Mouse (Mus musculus) left cerebral cortex, postnatal 4 days (tissue): Measurements from ENCODE around the gene Abcf2. TPM values are rescaled to one million over a fixed set of nuclear protein-coding genes. Genes with fewer than 3 reads are reported as not detected.

Source experiments
- DNase-seq: peaks from one replicate; pipeline ENCODE4 v3.0.0-alpha.2; 2022
- intact Hi-C: fragments of 180-260 bp; cut with DNase I; formaldehyde crosslinking; loops from one replicate; pipeline ENCODE4 v1.15.1; 2025
- microRNA-seq: library from miRNA; unstranded; fragments of <30 nt; microRNA quantifications from one replicate; pipeline ENCODE4 v1.2.0, GENCODE M21; 2022
- total RNA-seq, 2 experiments: library from RNA; stranded (reverse); gene quantifications; 2 replicates each; pipeline ENCODE4 v1.2.3; 2021

Gene Abcf2
- total RNA-seq, 2 experiments from 2014 or later = 52.9 to 54.7 TPM

DNA sequence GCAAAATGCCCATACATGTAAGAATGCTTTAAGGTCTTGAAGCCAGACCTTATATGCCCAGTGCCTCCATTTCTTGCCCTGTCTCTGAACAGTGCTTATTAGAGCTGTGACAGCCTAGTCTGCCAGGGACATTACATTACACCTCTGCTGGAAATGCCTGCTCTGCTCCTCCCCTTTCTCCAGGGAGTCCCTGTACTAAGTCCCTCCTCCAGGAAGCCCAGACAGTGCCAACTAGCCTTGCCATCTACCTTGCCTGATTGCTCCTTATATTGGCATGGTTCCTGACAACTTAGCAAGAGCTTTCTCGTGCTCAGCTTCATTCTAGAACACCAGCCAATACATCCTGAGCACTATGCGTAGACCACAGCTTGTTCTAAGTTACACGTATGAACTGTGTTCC, 41.5 kb downstream of the Abcf2 start:
- no peak for DNase-seq
- intact Hi-C loops = no loop called here

DNA sequence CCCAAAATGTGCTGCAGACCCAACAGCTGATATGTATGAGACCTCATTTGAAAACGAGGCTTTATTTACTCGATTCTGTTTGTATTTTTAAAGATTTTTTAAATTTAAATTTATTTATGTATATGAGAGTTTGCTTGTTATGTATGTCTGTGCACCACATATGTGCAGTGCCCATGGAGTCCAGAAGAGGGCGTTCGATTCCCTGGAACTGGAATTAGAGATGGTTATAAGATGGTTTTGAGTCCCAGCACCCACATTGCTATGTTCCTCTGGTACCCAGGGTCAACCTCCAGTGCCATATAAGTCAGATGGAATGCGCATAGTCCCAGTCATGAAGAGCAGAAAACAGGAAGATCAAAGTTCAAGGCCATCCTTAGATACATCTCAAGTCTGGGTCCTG, 43.0 kb downstream of the Abcf2 start:
- intact Hi-C loops = no loop called here
- no peak for DNase-seq

DNA sequence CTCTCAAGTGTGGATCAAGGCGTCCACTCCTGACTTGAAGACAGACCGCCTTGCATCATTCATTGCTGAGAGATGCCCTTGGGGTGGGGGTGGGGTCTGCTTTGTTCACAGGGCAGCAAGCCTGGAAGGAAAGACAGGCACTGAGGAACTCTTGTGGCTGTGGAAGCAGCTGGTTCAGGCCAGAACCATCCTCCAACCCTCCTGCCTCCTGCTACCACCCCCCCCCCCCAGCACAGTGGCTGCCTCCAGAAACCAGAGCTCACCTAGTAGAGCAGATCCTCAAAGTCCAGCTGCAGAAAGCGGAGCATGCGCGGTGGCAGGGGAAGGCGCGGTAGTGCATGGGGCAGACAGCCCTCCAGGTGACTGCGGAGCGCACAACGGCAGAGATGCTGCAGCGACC, 43.9 kb downstream of the Abcf2 start:
- intact Hi-C loops = no loop called here
- no peak for DNase-seq

DNA sequence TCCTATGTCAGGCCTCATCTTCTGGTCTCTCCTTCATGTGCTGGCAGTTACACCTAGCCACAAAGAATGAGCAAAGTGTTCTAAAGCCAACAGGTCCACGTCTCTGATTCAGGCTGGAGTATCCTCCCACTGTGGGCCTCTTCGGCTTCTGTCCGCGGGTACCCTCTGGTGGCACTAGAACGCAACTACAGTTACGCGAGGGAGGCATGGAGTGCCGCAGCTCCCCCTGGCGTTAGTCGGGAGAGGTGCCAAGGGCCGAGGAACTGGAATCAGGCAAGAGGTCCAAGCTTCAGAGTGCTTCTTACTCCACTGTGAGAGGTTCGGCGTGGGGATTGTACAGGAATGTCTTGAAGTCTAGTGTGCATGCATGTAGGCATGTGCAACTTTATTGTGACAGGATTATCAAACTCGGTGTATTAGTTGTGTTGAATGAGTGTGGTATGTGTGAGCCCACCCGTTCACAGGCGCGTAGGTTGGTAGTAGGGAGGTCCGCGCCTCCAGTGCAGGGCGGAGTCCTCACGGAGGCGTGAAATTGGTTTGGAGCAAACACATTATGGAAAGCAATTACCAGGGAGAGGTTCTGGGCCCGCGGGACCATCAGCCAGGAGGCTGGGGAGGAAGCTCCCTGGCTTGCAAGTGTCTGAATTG, 47.1 kb downstream of the Abcf2 start:
- DNase-seq = peak; percentile 94
- intact Hi-C loops = no loop called here

DNA sequence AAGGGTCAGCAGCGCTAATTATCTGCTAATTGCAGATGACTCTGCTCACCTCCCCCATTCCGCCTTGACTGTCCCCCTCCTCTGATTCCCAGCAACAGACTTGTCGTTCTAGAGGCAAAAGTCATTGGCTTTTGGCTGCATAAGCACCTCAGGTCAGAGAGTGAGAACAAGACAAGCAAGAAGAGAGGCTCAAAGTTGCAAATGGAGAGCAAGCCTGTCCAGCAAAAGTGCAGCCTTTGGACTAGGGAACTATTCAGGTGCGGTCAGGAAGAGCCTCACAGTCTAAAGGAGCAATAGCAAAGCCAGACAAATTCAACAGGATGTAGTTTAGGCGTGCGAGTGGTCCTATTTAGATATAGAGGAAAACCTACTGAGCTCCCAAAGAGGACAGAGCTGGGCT, 49.5 kb downstream of the Abcf2 start:
- DNase-seq = no peak
- intact Hi-C loops = no loop called here

DNA sequence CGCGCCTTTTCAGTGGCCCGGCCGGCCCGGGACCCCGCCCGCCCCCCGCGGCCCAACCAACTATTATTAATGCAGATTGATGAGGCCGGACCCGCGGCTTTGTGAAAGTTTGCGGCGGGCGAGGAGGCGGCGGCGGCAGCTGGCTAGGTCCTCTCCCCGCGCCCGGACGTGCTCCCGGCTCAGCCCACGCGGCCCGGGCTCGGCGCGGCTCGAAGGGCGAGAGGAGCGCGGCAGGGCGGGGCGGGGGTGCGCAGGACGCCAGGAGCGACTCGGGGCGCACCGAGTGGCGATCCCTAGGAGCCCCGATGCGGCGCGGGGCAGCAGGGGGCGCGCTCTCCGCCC, 50.4 kb downstream of the Abcf2 start, which contains the start of gene Gbx1:
TSS of gene Gbx1 (minus strand) at position 314 of the 342 bp plus-strand sequence.
- intact Hi-C loops = no loop called here
- no peak for DNase-seq

DNA sequence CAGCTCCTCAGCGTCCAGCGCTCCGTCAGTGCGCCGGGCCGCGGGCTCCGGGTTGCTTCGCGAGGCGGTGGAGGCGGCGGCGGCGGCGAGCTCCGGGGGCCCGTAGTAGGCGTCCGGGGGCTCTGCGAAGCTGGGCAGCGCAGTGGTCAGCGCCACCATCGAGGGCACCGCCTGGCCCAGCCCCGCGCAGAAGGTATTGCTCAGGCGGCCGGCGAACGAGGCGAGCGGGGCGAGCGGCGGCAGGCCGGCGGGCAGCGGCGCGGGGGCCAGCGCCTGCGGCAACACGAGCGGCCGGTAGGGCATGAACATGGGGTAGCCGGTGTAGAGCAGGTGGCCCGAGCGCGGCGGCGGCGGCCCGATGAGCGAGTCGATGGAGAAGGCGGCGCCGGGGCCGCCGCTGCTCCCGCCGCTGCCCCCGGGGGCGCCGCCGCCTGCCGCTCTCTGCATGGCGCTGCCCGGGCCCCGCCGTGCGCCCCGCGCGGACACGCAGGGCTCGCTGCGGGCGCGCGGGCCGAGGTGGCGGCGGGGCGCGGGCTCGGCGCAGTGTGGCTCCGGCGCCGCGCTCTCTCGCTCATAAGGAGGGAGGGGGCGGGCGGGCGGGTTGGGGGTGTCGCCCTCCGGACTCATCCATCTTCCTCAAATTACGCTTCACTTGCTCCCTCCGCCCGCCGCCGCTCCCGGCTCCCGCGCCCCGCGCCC, 50.9 kb downstream of the Abcf2 start:
- intact Hi-C loops = no loop called here

DNA sequence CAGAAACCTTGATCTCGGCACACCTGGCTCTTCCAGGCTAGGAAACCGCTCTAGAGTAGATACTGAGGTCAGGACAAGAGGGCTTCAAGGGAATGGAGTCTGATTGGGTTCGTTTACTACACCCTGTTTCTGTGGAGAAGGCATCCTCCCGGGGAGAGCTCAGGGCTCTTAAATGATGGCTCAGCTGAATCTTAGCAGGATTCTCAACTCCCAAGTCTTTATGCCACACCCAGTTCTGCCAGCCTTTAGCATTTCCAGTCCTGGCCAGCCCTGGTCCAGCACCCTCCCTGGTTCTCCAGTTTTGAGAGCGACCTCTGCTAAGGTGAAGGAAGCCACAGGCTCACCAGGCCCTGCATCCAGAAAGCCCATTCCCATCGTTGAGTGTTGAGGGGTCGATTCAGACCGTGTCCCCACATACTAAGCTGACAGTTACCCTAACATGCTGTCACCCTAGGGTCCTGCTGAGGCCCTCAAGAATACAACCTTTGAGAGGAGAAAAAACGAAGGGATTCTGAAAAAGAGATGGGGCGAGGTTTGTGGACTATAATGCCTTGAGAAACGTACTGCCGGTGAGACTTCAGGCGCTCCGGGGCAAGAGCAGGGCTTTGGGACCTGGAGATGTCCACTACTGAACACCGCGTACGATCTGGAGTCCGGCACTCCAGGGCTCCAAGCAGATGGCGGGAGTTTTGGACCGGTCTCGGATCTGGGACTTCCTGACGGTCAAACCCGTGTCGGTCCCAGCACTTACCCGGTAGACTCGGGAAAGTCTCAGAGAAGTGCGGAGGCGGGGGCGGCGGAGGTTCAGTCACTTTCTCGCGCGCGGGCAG, 51.7 kb downstream of the Abcf2 start:
- intact Hi-C loops = no loop called here
- DNase-seq = no peak

More for the DNA sequence above, 50.9 kb downstream of the Abcf2 start:
- DNase-seq = no peak

DNA sequence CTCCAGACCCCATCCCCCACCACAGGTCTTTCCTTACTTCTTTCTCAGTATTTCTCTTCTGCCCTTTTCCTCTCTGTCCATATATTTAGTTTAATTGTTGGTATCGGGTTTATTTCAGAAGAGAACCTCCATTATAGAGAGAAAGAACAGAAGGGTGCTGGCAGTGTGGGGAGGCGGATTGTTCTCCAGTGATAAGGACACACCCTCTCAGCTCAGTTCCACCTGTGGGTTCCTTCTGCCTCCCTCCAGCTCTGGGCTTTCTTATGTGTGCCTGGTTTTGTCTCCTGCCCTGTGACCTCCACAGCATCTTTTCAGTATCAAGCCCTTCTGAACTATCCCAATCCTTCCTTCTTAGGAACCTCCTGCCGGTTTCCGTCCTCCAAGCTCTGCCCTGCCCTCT, 52.7 kb downstream of the Abcf2 start:
- DNase-seq = no peak
- intact Hi-C loops = no loop called here

DNA sequence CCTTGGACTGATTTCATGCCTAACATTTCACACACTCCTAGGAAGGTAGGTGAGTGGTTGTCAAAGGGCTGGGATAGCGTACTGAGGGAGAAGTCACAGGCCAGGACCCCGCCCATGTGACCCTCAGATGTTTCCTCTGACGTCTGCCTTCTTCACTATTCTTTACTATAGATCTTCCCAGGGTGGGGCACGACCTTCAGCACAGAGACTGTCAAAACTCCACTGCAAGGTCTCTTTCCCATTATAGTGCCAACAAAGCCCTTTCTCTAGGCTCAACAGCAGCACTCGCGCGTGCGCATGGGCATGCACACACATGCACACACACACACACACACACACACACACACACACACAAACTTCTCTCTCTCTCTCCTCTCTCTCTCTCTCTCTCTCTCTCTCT, 53.5 kb downstream of the Abcf2 start:
- intact Hi-C loops = no loop called here
- no peak for DNase-seq

DNA sequence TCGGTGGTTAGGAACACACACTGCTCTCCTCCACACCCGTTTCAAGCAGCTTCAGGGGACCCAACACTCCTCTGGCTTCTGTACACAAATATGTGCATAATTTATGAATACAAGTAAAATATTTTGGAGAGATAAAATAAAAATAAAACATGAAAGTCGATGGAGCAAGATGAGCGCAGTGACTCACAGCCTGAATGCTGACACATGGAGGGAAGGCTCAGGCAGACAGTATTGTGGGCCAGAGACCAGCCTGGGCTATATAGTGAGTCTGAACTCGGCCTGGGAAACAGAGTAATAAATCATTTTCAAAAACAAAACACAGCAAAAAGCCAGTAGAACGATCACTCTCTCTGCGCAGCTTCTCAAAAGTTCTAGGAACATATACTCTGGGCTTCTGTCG, 55.9 kb downstream of the Abcf2 start:
- DNase-seq = no peak

More for the DNA sequence above, 55.9 kb downstream of the Abcf2 start:
- intact Hi-C loops = no loop called here

Small RNAs within 50 kb of the gene (microRNA-seq; reads per million reads assigned to microRNA genes)
- gene Mir671 = 704 reads per million, percentile 72 among the genes with 10 or more reads in this experiment

Other genes with a start within 250 kb of the Abcf2 start
- gene Kcnh2, start 225.9 kb downstream of the Abcf2 start, total RNA-seq = 10 to 100 TPM; 16.4 to 21.2 TPM
- 10 to 100 TPM; 10.0 to 10.2 TPM for gene Nos3, start 212.7 kb downstream of the Abcf2 start, total RNA-seq
- gene Atg9b, start 185.3 kb downstream of the Abcf2 start, total RNA-seq = 1 to 10 TPM; 6.4 to 8.1 TPM
- gene Abcb8, start 183.8 kb downstream of the Abcf2 start, total RNA-seq = 10 to 100 TPM; 44.5 to 53.6 TPM
- not detected for gene Asic3, start 164.1 kb downstream of the Abcf2 start, total RNA-seq
- 100 to 1,000 TPM; 122 to 132 TPM for gene Cdk5, start 153.9 kb downstream of the Abcf2 start, total RNA-seq
- gene Slc4a2, start 153.6 kb downstream of the Abcf2 start, total RNA-seq = 10 to 100 TPM; 26.9 to 30.4 TPM
- 10 to 100 TPM; 82.6 to 83.4 TPM for gene Fastk, start 132.2 kb downstream of the Abcf2 start, total RNA-seq
- 10 to 100 TPM; 30.1 to 31.1 TPM for gene Tmub1, start 129.6 kb downstream of the Abcf2 start, total RNA-seq
- 100 to 1,000 TPM; 472 to 479 TPM for gene Agap3, start 125.3 kb downstream of the Abcf2 start, total RNA-seq
- gene Gbx1, start 50.3 kb downstream of the Abcf2 start, total RNA-seq = 1 to 10 TPM in 1 of 2 experiments, not detected in 1; 1.2 TPM
- under 1 TPM in 1 of 2 experiments, not detected in 1; 0.60 TPM for gene Asb10, start 36.5 kb downstream of the Abcf2 start, total RNA-seq
- gene 4931409K22Rik, start 20.7 kb downstream of the Abcf2 start, total RNA-seq = not detected
- 10 to 100 TPM; 28.7 to 33.7 TPM for gene Chpf2, start 9.3 kb upstream of the Abcf2 start, total RNA-seq
- gene Smarcd3, start 46.9 kb upstream of the Abcf2 start, total RNA-seq = 100 to 1,000 TPM; 179 to 183 TPM
- 10 to 100 TPM; 75.3 to 76.6 TPM for gene Nub1, start 108.1 kb upstream of the Abcf2 start, total RNA-seq
- 1 to 10 TPM; 2.6 to 3.3 TPM for gene Wdr86, start 153.3 kb upstream of the Abcf2 start, total RNA-seq
- gene Crygn, start 180.5 kb upstream of the Abcf2 start, total RNA-seq = 1 to 10 TPM in 1 of 2 experiments, not detected in 1; 3.9 TPM